Mouse (Mus musculus) stomach, postnatal 0 days (tissue): ENCODE data around the gene Tsen15.

ENCODE experiments used
- CTCF ChIP-seq: IDR thresholded peaks from 2 replicates; pipeline ENCODE4 v1.5.1; 2016; ENCODE audit warnings: antibody characterized with exemption, low read depth, mild to moderate bottlenecking, moderate library complexity
- EP300 ChIP-seq: optimal IDR thresholded peaks from 2 replicates; pipeline ENCODE3; 2016; ENCODE audit warnings: antibody characterized with exemption

GRCm38 (mm10) chr1:152384589-152384988 lies 1.9 kb downstream of the Tsen15 start:
- no peak for TF ChIP-seq CTCF
- TF ChIP-seq EP300: no peak
